Mouse (Mus musculus): ENCODE data around the gene Ptprg. TPM values are rescaled to one million over a fixed set of nuclear protein-coding genes. Genes with fewer than 3 reads are reported as not detected.

The Ptprg gene
- total and polyA plus RNA-seq, 2 experiments from 2014 or later = 8.7 to 63.4 TPM

GRCm38 (mm10) chr14:12167215-12167614, 613.9 kb downstream of the Ptprg start:
- Histone ChIP-seq H3K4me1 (ENCODE audit: control insufficient read depth, insufficient read depth) (no peaks in the 10 kb centered on the region), H3K4me2 (ENCODE audit: low read depth, low read length) (no peak overlapping the region), H3K9me3 (replicated peaks; ENCODE audit: control insufficient read depth, low read length) (no peaks in the 10 kb centered on the region), H3K27ac (ENCODE audit: low read depth) (no peak overlapping the region), H3K36me3 (replicated peaks; ENCODE audit: control insufficient read depth, insufficient read depth, low read length) (no peaks in the 10 kb centered on the region), H3K27me3 (ENCODE audit: control insufficient read depth, insufficient read depth, low read length) (no peaks in the 10 kb centered on the region), H3K4me3 (ENCODE audit: low read depth, low read length) (no peak overlapping the region), H3K9ac (replicated peaks; ENCODE audit: low read depth, low read length) (no peak overlapping the region)
- DNase-seq (ENCODE audit: low spot score) (no peak), ATAC-seq (ENCODE audit: insufficient read depth, low read depth) (no peak)
- WGBS = 71% methylated on average over 4 of the region's 4 CpGs
- no peak for TF ChIP-seq CTCF (IDR thresholded peaks at IDR 0.05; ENCODE audit: low read depth)
- no peak for TF ChIP-seq EP300 (IDR thresholded peaks at IDR 0.05; ENCODE audit: low read depth)

GRCm38 (mm10) chr14:12167651-12168050, 614.3 kb downstream of the Ptprg start:
- Histone ChIP-seq H3K9ac (replicated peaks; ENCODE audit: low read depth, low read length) (no peak overlapping the region), H3K4me1 (ENCODE audit: control insufficient read depth, insufficient read depth) (no peaks in the 10 kb centered on the region), H3K27ac (ENCODE audit: low read depth) (no peak overlapping the region), H3K4me3 (ENCODE audit: low read depth, low read length) (no peak overlapping the region), H3K27me3 (ENCODE audit: control insufficient read depth, insufficient read depth, low read length) (no peaks in the 10 kb centered on the region), H3K4me2 (ENCODE audit: low read depth, low read length) (no peak overlapping the region), H3K36me3 (replicated peaks; ENCODE audit: control insufficient read depth, insufficient read depth, low read length) (no peaks in the 10 kb centered on the region), H3K9me3 (replicated peaks; ENCODE audit: control insufficient read depth, low read length) (no peaks in the 10 kb centered on the region)
- 91% methylated on average over 8 of the region's 8 CpGs for WGBS
- no peak for DNase-seq (ENCODE audit: low spot score)
- TF ChIP-seq CTCF (IDR thresholded peaks at IDR 0.05; ENCODE audit: low read depth) (no peak), EP300 (IDR thresholded peaks at IDR 0.05; ENCODE audit: low read depth) (no peak)
- ATAC-seq (ENCODE audit: insufficient read depth, low read depth) = no peak

GRCm38 (mm10) chr14:12177436-12177835, 624.1 kb downstream of the Ptprg start:
- 62% methylated on average over 5 of the region's 5 CpGs for WGBS
- Histone ChIP-seq H3K27ac (ENCODE audit: low read depth) (no peak overlapping the region), H3K9ac (replicated peaks; ENCODE audit: low read depth, low read length) (no peak overlapping the region), H3K9me3 (replicated peaks; ENCODE audit: control insufficient read depth, low read length) (no peaks in the 10 kb centered on the region), H3K4me3 (ENCODE audit: low read depth, low read length) (no peak overlapping the region), H3K4me1 (ENCODE audit: control insufficient read depth, insufficient read depth) (0 out of 2 replicates have a peak, but pooled peaks cover 5% of the 10 kb centered on the region), H3K27me3 (ENCODE audit: control insufficient read depth, insufficient read depth, low read length) (no peaks in the 10 kb centered on the region), H3K36me3 (replicated peaks; ENCODE audit: control insufficient read depth, insufficient read depth, low read length) (no peaks in the 10 kb centered on the region), H3K4me2 (ENCODE audit: low read depth, low read length) (no peak overlapping the region)
- no peak for ATAC-seq (ENCODE audit: insufficient read depth, low read depth)
- TF ChIP-seq CTCF (IDR thresholded peaks at IDR 0.05; ENCODE audit: low read depth) = no peak
- TF ChIP-seq EP300 (IDR thresholded peaks at IDR 0.05; ENCODE audit: low read depth) = no peak
- DNase-seq (ENCODE audit: low spot score) = no peak

- ATAC-seq (ENCODE audit: insufficient read depth, low read depth) = peak; percentile 57; the same call in 1 of the 2 replicates
- DNase-seq (ENCODE audit: low spot score) = peak; percentile 17
- Histone ChIP-seq H3K4me3 (ENCODE audit: low read depth, low read length) (no peak overlapping the region), H3K27ac (ENCODE audit: low read depth) (no peak overlapping the region), H3K4me1 (ENCODE audit: control insufficient read depth, insufficient read depth) (0 out of 2 replicates have a peak, but pooled peaks cover 5% of the 10 kb centered on the region), H3K4me2 (ENCODE audit: low read depth, low read length) (no peak overlapping the region), H3K9ac (replicated peaks; ENCODE audit: low read depth, low read length) (no peak overlapping the region), H3K36me3 (replicated peaks; ENCODE audit: control insufficient read depth, insufficient read depth, low read length) (no peaks in the 10 kb centered on the region), H3K27me3 (ENCODE audit: control insufficient read depth, insufficient read depth, low read length) (no peaks in the 10 kb centered on the region), H3K9me3 (replicated peaks; ENCODE audit: control insufficient read depth, low read length) (no peaks in the 10 kb centered on the region)
- TF ChIP-seq EP300 (IDR thresholded peaks at IDR 0.05; ENCODE audit: low read depth) = no peak
- no peak for TF ChIP-seq CTCF (IDR thresholded peaks at IDR 0.05; ENCODE audit: low read depth)
- 55% methylated on average over 1 of the region's 1 CpGs for WGBS
Measured at GRCm38 (mm10) chr14:12178645-12179044, 625.3 kb downstream of the Ptprg start.

- no peak overlapping the region for H3K9ac ChIP-seq (replicated peaks; ENCODE audit: low read depth, low read length)
- ATAC-seq (ENCODE audit: insufficient read depth, low read depth) (no peak), DNase-seq (ENCODE audit: low spot score) (no peak)
- no peak overlapping the region for H3K4me3 ChIP-seq (ENCODE audit: low read depth, low read length)
- H3K27me3 ChIP-seq (ENCODE audit: control insufficient read depth, insufficient read depth, low read length) = no peaks in the 10 kb centered on the region
- H3K36me3 ChIP-seq (replicated peaks; ENCODE audit: control insufficient read depth, insufficient read depth, low read length) = no peaks in the 10 kb centered on the region
- no peak overlapping the region for H3K4me2 ChIP-seq (ENCODE audit: low read depth, low read length)
- TF ChIP-seq EP300 (IDR thresholded peaks at IDR 0.05; ENCODE audit: low read depth) = no peak
- no peak for TF ChIP-seq CTCF (IDR thresholded peaks at IDR 0.05; ENCODE audit: low read depth)
- H3K27ac ChIP-seq (ENCODE audit: low read depth) = no peak overlapping the region
- H3K9me3 ChIP-seq (replicated peaks; ENCODE audit: control insufficient read depth, low read length) = no peaks in the 10 kb centered on the region
- H3K4me1 ChIP-seq (ENCODE audit: control insufficient read depth, insufficient read depth) = 0 out of 2 replicates have a peak, but pooled peaks cover 5% of the 10 kb centered on the region
- 59% methylated on average over 3 of the region's 3 CpGs for WGBS
Measured at GRCm38 (mm10) chr14:12180116-12180515, 626.8 kb downstream of the Ptprg start.

GRCm38 (mm10) chr14:12185040-12185439, 631.7 kb downstream of the Ptprg start:
- no peak overlapping the region for H3K4me3 ChIP-seq (ENCODE audit: low read depth, low read length)
- H3K9ac ChIP-seq (replicated peaks; ENCODE audit: low read depth, low read length) = no peak overlapping the region
- no peaks in the 10 kb centered on the region for H3K36me3 ChIP-seq (replicated peaks; ENCODE audit: control insufficient read depth, insufficient read depth, low read length)
- no peak overlapping the region for H3K4me2 ChIP-seq (ENCODE audit: low read depth, low read length)
- H3K27ac ChIP-seq (ENCODE audit: low read depth) = no peak overlapping the region
- ATAC-seq (ENCODE audit: insufficient read depth, low read depth) = no peak
- no peaks in the 10 kb centered on the region for H3K27me3 ChIP-seq (ENCODE audit: control insufficient read depth, insufficient read depth, low read length)
- no peaks in the 10 kb centered on the region for H3K9me3 ChIP-seq (replicated peaks; ENCODE audit: control insufficient read depth, low read length)
- TF ChIP-seq CTCF (IDR thresholded peaks at IDR 0.05; ENCODE audit: low read depth) (no peak), EP300 (IDR thresholded peaks at IDR 0.05; ENCODE audit: low read depth) (no peak)
- H3K4me1 ChIP-seq (ENCODE audit: control insufficient read depth, insufficient read depth) = no peaks in the 10 kb centered on the region
- no peak for DNase-seq (ENCODE audit: low spot score)
- WGBS = 30% methylated on average over 4 of the region's 4 CpGs
